Mouse (Mus musculus) ES-Bruce4 (cell line): Measurements from ENCODE around the gene Sppl2a. TPM values are rescaled to one million over a fixed set of nuclear protein-coding genes. Genes with fewer than 3 reads are reported as not detected.

Experiments used
- H3K27ac ChIP-seq: 2 replicates; pipeline ENCODE4 v1.5.1; 2012; ENCODE audit warnings: low read length, inconsistent platforms; ENCODE audit not compliant: insufficient read depth
- H3K27me3 ChIP-seq: 2 replicates; pipeline ENCODE4 v1.6.1; 2012; ENCODE audit warnings: mild to moderate bottlenecking, low read length, inconsistent platforms; ENCODE audit not compliant: control insufficient read depth, poor library complexity, insufficient read depth, severe bottlenecking
- H3K36me3 ChIP-seq: 2 replicates; pipeline ENCODE4 v1.6.1; 2012; ENCODE audit warnings: inconsistent platforms, mild to moderate bottlenecking, low read length, moderate library complexity; ENCODE audit not compliant: control insufficient read depth, poor library complexity, insufficient read depth, severe bottlenecking
- H3K4me1 ChIP-seq: one replicate; pipeline ENCODE4 v1.8.1; 2011; ENCODE audit warnings: low read length; ENCODE audit not compliant: control insufficient read depth, insufficient read depth
- H3K4me3 ChIP-seq: 2 replicates; pipeline ENCODE4 v1.5.1; 2011; ENCODE audit warnings: low read depth, mild to moderate bottlenecking, low read length
- H3K9ac ChIP-seq: 2 replicates; pipeline ENCODE4 v1.6.1; 2012; ENCODE audit warnings: low read depth, mild to moderate bottlenecking, inconsistent platforms; ENCODE audit not compliant: poor library complexity, severe bottlenecking
- H3K9me3 ChIP-seq: replicated peaks from 2 replicates; pipeline ENCODE4 v1.6.1; 2012; ENCODE audit warnings: mild to moderate bottlenecking, low read length, inconsistent platforms; ENCODE audit not compliant: control insufficient read depth, poor library complexity, insufficient read depth, severe bottlenecking
- CTCF ChIP-seq: IDR thresholded peaks from one replicate; pipeline ENCODE4 v1.8.1; 2011; ENCODE audit warnings: low read depth, low read length
- EP300 ChIP-seq: IDR thresholded peaks from 2 replicates; pipeline ENCODE4 v1.6.1; 2011; ENCODE audit warnings: low read depth, low read length; ENCODE audit not compliant: insufficient read depth
- POLR2A ChIP-seq: IDR thresholded peaks from one replicate; pipeline ENCODE4 v1.8.1; 2011; ENCODE audit warnings: low read length; ENCODE audit not compliant: insufficient read depth
- polyA plus RNA-seq: library from polyadenylated mRNA; stranded (reverse); fragments of >200 nt; gene quantifications from 2 replicates; pipeline ENCODE4 v1.2.4, GENCODE M21; 2011; ENCODE audit warnings: low read depth; ENCODE audit not compliant: missing spikeins, insufficient read depth, insufficient read length

Sppl2a gene
- polyA plus RNA-seq, 1 experiment: 18.9 TPM

DNA sequence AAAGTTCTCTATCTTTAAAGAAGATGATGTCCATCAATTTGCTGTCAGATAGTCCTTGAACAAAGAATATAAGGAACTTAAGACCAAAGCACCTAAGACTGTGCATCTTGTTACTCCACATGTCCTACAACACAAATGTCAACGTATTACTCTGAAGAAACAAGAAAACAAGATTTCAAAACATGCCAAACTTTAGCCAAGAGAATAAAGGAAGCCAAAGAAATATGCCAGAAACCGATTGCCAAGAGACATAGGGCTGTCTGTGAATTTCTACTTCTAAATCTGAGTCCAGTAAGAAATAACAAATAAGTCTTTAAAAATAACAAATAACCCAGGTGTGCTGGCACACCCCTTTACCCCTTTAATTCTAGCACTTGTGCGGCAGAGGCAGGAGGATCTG is 68.0 kb downstream of the Sppl2a start:
- Histone ChIP-seq H3K36me3 (no peaks in the 10 kb centered on the region), H3K27ac (no peak overlapping the region), H3K4me3 (no peak overlapping the region), H3K9me3 (no peaks in the 10 kb centered on the region), H3K27me3 (no peaks in the 10 kb centered on the region), H3K4me1 (no peaks in the 10 kb centered on the region), H3K9ac (no peak overlapping the region)
- no peak for TF ChIP-seq CTCF
- TF ChIP-seq EP300: no peak
- no peak for TF ChIP-seq POLR2A

DNA sequence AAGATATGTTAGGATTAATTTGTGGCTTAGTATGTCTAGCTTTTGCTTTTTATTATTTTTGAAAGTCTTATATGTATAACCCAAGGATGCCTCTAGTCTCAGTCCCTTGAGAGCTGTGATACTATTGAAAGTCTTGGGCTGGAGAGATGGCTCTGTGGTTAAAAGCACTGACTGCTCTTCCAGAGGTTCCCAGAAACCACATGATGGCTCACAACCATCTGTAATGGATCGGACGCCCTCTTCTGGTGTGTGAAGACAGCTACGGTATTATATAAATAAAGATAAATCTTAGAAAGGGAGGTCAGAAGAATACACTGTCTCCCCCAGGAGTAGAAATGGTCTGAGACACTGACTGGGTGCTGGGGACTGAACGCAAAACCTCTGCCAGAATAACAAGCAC is 88.3 kb downstream of the Sppl2a start:
- H3K4me1 ChIP-seq: no peaks in the 10 kb centered on the region
- no peaks in the 10 kb centered on the region for H3K9me3 ChIP-seq
- H3K27me3 ChIP-seq: no peaks in the 10 kb centered on the region
- no peak overlapping the region for H3K27ac ChIP-seq
- H3K36me3 ChIP-seq: peaks cover 29% of the 10 kb centered on the region
- no peak overlapping the region for H3K4me3 ChIP-seq
- no peak overlapping the region for H3K9ac ChIP-seq
- TF ChIP-seq EP300 (no peak), POLR2A (no peak), CTCF (no peak)

Other genes with a start within 250 kb of the Sppl2a start
- gene Usp8, start 225.9 kb downstream of the Sppl2a start, polyA plus RNA-seq: 66.3 and 75.3 TPM in 2 replicates
- 6.0 and 8.1 TPM in 2 replicates for gene Usp50, start 149.8 kb downstream of the Sppl2a start, polyA plus RNA-seq
- gene Trpm7, start 57.0 kb downstream of the Sppl2a start, polyA plus RNA-seq: 82.5 and 83.3 TPM in 2 replicates
- 19.9 and 20.2 TPM in 2 replicates for gene Ap4e1, start 75.5 kb upstream of the Sppl2a start, polyA plus RNA-seq
- gene Blvra, start 137.4 kb upstream of the Sppl2a start, polyA plus RNA-seq: 14.8 and 18.3 TPM in 2 replicates
- 90.3 and 97.1 TPM in 2 replicates for gene Ncaph, start 200.7 kb upstream of the Sppl2a start, polyA plus RNA-seq
- gene Itpripl1, start 210.2 kb upstream of the Sppl2a start, polyA plus RNA-seq: 9.1 and 10.2 TPM in 2 replicates